Mouse (Mus musculus): Measurements from ENCODE around the gene Oasl1. TPM values are rescaled to one million over a fixed set of nuclear protein-coding genes. Genes with fewer than 3 reads are reported as not detected.
"Not testable (repeated sequence)": the region's sequence is repeated elsewhere in the genome, so short reads cannot be mapped to it uniquely, and the experiment has no call there.

Oasl1 gene
- polyA plus RNA-seq, 1 experiment: 59.3 TPM

GRCm38 (mm10) chr5:114921551-114922365, 1.3 kb upstream of the Oasl1 start:
- peak; percentile 73 for DNase-seq (ENCODE audit: low read depth, low spot score)
- WGBS: 35% methylated on average over 19 of the region's 19 CpGs

- DNase-seq (ENCODE audit: low read depth, low spot score): no peak
Observed at GRCm38 (mm10) chr5:114922366-114922731, 691 bp upstream of the Oasl1 start.

DNA sequence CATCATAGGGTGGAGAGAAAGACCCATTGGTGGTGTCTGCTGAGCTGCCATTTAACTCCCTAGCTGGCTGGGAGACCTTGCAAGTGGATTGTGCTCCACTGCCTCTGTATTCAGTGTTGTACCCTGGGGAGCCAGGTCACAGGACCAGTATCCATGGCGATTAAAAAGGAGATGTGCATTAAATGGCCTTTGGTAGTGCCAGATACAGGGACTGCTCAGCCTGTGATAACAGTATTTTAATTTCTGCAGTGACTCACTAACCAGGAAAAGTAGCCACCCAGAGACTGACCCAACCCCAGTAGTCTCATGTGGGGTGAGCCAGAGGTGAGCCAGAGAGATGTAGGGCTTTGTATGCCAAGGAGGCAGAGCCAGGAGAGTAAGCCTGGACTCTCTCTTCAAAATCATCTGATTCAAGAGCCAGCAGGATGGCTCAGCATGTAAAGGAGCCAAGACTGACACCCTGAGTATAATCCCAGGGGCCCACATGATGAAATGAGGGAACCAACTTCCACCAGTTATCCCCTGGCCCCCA, 3.2 kb downstream of the Oasl1 start:
- DNase-seq (ENCODE audit: low read depth, low spot score): no peak
- WGBS: 77% methylated on average over 1 of the region's 1 CpGs

More at GRCm38 (mm10) chr5:114922366-114922731, 691 bp upstream of the Oasl1 start:
- WGBS: 33% methylated on average over 10 of the region's 10 CpGs

GRCm38 (mm10) chr5:114926753-114927152, 3.7 kb downstream of the Oasl1 start:
- WGBS: 64% methylated on average over 9 of the region's 9 CpGs
- no peak for DNase-seq (ENCODE audit: low read depth, low spot score)

- WGBS: 50% methylated on average over 5 of the region's 5 CpGs
- no peak for DNase-seq (ENCODE audit: low read depth, low spot score)
Observed at GRCm38 (mm10) chr5:114931626-114932025, 8.6 kb downstream of the Oasl1 start.

DNA sequence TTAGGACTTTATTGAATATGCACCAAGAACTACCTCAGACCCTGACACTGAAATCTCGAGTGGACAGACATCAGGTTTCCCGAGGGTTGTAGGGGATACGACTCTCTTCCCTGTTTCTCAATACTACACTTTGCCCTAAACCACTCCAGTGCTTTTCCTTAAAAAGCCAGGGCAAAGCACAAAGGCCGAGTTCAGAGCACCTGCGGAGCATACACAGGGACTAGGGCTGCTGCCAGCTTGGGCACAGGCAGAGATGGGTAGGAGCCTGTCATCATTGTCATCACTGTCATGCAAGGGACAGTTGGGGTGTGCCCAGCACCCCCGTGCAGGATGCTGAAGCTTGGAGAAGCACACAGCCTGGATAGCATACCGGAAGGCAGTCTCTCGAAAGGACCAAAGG, 10.2 kb downstream of the Oasl1 start:
- no peak for DNase-seq (ENCODE audit: low read depth, low spot score)
- WGBS: 70% methylated on average over 8 of the region's 8 CpGs

DNA sequence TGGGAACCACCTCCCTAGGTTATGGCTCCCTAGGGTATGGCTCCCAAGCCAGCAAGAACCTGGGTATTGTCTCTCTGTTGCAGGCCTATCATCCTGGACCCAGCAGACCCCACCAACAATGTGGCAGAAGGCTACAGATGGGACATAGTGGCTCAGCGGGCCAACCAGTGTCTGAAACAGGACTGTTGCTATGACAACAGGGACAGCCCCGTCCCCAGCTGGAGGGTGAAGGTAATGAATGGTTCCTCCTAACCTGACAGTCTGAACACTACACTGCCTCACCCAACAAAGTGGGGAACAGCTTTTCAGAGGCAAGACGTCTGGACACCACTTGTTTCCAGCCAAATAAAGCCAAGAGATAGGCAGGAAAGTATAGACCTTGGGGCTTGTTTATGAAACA, 12.8 kb downstream of the Oasl1 start:
- no peak for DNase-seq (ENCODE audit: low read depth, low spot score)
- 49% methylated on average over 3 of the region's 3 CpGs for WGBS

GRCm38 (mm10) chr5:114941138-114941537, 18.1 kb downstream of the Oasl1 start:
- DNase-seq (ENCODE audit: low read depth, low spot score): not testable (repeated sequence)
- WGBS: 45% methylated on average over 3 of the region's 3 CpGs

DNA sequence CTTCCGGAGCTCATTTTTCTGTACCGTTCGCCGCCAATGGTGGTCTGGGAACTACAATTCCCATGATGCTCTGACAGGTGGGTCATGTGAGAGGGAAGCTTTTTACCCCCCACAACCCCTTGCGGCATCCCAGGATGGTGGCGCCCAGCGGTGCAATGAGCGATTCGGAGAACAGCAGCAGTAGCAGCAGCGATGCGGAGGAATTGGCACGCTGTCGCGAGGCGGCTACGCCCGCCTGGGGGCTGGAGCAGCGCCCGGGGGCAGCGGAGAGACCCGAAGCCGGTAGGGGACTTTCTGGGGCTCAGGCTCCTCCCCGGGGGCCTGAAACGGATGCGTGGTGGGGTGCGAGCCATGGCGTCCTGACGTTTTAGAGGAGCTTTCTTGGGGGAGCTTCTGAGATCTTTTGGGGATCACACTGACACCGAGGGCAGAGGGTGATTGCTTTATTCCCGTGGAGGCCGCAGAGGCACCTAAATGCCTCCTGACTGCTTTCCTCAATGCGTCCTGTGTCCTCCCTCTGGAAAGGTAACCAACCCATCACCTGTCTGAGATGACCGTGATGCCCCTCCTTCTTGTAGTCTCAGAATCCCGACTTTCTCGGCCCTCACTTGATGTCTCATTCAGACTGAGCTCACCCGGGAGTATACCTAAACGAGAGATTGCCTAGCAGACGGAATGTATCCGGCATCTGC, 19.2 kb downstream of the Oasl1 start, which contains the start of gene 2210016L21Rik:
2210016L21Rik (plus strand) TSS at position 85 of the 692 bp plus-strand sequence.
- DNase-seq (ENCODE audit: low read depth, low spot score): peak; percentile 74

DNA sequence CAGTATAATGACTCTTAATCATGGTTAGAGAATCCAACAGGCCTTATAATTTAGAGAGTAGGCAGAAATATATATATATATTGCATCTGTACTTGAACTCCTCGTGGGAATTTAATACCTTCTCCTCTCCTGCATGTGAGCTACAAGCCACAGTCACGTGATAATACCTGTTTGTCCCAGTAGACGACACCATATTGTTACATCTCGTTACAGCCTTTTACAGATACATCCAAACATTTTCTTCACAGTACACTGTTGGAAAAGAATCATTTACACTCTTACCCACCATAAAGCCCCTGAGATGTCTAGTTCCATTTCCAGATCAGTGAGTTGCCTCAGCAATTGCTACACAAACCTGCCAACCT, 19.7 kb downstream of the Oasl1 start:
- no peak for DNase-seq (ENCODE audit: low read depth, low spot score)
- WGBS: 17% methylated on average over 4 of the region's 4 CpGs

More for the DNA sequence above, 19.2 kb downstream of the Oasl1 start, which contains the start of gene 2210016L21Rik:
- WGBS: under 1% methylated on average over 39 of the region's 39 CpGs

- no peak for DNase-seq (ENCODE audit: low read depth, low spot score)
- WGBS: 61% methylated on average over 10 of the region's 10 CpGs
Observed at GRCm38 (mm10) chr5:114945072-114945471, 22.0 kb downstream of the Oasl1 start.

DNA sequence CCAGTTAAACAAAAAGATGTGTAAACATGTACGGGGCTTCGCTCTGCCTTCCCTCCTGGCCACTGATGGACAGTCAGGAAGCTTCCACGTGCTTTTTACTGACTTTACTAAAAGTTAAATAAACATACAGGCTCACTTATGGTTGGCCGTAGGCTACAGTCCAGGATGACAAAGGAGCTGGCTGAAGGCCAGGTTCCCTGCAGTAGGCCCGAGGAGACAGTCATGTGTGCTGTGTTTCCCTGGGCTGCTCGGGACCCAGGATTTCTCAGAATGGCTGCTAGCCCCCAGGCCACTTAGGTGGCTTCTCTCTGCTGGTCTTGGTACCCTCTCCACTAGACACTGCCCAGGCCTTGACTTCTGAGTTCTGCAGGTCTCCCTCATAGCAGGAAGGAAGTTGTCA, 25.9 kb downstream of the Oasl1 start:
- WGBS: 5% methylated on average over 6 of the region's 6 CpGs
- DNase-seq (ENCODE audit: low read depth, low spot score): no peak

GRCm38 (mm10) chr5:114949316-114949715, 26.3 kb downstream of the Oasl1 start:
- WGBS: 31% methylated on average over 5 of the region's 5 CpGs
- no peak for DNase-seq (ENCODE audit: low read depth, low spot score)

DNA sequence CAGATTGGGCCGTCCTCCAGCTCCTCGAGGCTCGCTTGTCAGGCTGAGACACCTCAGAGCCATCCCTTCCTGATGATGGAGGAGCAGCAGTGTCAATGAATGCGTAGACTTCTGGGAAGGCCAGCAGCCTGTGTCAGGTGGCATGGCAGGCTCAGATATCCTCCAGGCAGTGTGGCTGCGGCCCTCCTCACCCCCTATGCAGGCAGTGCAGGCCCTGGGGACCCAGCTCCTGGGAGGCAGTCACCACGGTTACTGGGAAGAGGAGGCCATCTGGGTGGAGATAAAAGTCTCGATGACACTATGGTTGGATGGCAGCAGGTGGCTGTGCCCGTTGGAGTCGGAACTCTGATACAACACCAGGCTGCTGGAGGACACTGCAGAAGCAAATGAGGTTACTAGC, 26.8 kb downstream of the Oasl1 start:
- 86% methylated on average over 9 of the region's 9 CpGs for WGBS
- DNase-seq (ENCODE audit: low read depth, low spot score): no peak

DNA sequence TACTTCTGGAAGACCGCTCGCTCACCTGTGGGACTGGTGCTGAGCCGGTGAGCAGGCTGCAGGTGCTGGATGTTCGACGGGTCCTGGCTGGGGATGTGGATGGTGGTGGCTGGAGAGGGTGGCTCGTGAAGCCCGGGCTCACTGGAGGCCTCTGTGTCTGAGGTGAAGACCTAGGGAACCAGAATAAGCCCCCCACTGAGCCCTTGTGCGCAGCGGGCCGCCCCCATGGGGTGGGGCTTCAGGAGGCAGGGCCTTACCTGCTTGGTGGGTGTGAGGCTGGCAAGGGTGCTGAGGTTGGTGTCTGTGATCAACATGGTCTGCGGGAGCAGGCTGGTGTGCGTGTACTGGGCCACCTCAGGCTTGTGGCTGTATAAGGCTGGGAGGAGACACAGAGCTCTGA, 27.6 kb downstream of the Oasl1 start:
- 81% methylated on average over 12 of the region's 12 CpGs for WGBS
- DNase-seq (ENCODE audit: low read depth, low spot score): no peak

GRCm38 (mm10) chr5:114951279-114951880, 28.3 kb downstream of the Oasl1 start:
- WGBS: 79% methylated on average over 21 of the region's 21 CpGs
- DNase-seq (ENCODE audit: low read depth, low spot score): no peak

GRCm38 (mm10) chr5:114953326-114953725, 30.3 kb downstream of the Oasl1 start:
- 91% methylated on average over 14 of the region's 14 CpGs for WGBS
- DNase-seq (ENCODE audit: low read depth, low spot score): no peak

DNA sequence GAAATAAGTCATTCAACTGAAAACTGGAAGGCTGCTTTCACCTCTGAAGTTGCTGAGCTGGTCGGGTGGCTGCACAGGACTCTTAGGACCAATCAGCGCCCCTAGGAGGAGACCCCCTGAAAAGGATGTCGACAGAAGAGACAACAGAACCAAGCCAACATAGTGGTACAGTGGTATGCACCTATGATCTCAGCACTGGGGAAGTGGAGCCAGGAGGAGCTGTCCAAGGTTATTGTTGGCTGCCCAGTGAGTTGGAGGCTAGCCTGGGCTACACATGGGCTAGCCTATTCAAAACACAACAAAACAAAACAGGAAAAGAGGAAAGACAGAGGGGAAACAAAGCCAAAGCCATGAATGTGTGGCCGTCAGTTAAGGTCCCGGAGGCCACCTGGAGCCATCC, 35.0 kb downstream of the Oasl1 start:
- WGBS: 91% methylated on average over 5 of the region's 5 CpGs
- no peak for DNase-seq (ENCODE audit: low read depth, low spot score)

- no peak for DNase-seq (ENCODE audit: low read depth, low spot score)
Observed at GRCm38 (mm10) chr5:114961590-114962360, 38.7 kb downstream of the Oasl1 start.

More at GRCm38 (mm10) chr5:114961590-114962360, 38.7 kb downstream of the Oasl1 start:
- 50% methylated on average over 4 of the region's 4 CpGs for WGBS

Measured in large intestine, adult 2 months (tissue).